Mouse (Mus musculus): ENCODE data around the gene Rps7. TPM values are rescaled to one million over a fixed set of nuclear protein-coding genes. Genes with fewer than 3 reads are reported as not detected.

The Rps7 gene
- polyA plus RNA-seq, 1 experiment from 2014 or later: 1,081 TPM

DNA sequence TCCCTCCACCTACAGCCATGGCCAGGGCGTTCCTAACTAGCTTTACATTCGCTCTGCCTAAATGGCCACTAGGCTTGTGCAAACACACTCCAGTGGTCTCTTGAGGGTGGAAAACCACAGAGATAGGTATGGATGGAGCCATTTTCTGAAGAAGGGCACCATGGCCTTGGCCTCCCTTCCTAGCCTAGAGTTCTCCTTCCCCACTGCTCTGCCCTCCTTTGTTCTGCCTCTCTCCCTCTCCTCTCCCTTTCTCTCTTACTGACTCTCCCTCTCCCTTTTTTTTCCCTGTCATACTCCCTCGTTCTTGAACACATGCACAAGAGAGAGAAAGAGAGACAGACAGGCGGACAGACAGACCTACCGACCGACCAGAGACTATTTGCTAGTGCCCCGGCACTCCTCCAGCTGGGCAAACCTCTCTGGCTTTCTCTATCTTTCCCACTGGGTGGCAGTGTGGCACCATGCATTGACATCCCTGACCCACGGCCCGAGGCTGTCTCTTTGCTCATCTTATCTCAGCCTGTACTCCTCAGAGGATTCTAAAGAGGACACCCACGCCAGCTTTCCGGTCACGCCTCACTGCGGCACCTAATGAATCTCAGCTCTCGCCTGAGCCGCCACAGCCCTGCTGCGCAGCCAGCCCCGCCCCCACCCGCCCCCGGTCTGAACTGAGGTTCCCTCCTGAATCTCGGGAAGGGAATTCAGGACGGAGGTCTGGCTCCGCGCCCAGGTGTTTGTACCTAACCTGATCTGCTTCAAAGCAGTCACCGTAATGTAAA lies 46.5 kb downstream of the Rps7 start:
- DNase-seq (ENCODE audit: low spot score) (peak; percentile 95), ATAC-seq (replicated peaks; ENCODE audit: low FRiP score, low read depth) (peak; percentile 94)
- Histone ChIP-seq H3K36me3 (ENCODE audit: insufficient read depth, low read length) (no peaks in the 10 kb centered on the region), H3K9me3 (replicated peaks; ENCODE audit: low read length) (no peaks in the 10 kb centered on the region), H3K27me3 (ENCODE audit: insufficient read depth, low read length) (no peaks in the 10 kb centered on the region), H3K27ac (no peak overlapping the region), H3K4me1 (replicated peaks; ENCODE audit: insufficient read depth, low read length) (peaks cover 7% of the 10 kb centered on the region; the same call in 1 of the 2 replicates), H3K4me2 (ENCODE audit: low read length) (peak overlapping the region; percentile 61), H3K4me3 (replicated peaks; ENCODE audit: low read depth, low read length) (peak overlapping the region; percentile 29), H3K9ac (ENCODE audit: low read depth, low read length) (peak overlapping the region; percentile 0; the same call in 1 of the 2 replicates)
- WGBS: 9% methylated on average over 24 of the region's 24 CpGs
- peak; percentile 83 for TF ChIP-seq CTCF (IDR thresholded peaks at IDR 0.05; ENCODE audit: low read depth)

DNA sequence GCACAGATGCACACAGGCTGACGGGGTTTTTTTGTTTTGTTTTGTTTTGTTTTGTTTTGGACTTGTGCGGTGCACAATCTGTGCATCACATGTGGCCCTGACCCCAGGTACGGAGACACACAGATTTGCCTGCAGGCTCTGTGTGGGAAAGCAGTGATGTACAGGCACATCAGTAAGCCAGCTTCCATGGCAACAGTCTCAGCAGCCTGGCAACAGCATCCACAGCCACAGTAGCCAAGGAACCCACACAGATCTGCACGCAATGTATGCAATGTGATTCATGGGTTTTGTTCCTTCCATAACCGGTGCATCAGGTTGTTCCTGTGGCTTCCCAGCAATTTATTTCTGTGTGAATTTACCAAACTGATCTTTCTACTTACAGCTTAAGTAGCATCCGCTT lies 47.8 kb downstream of the Rps7 start:
- Histone ChIP-seq H3K27ac (no peak overlapping the region), H3K4me1 (replicated peaks; ENCODE audit: insufficient read depth, low read length) (peaks cover 7% of the 10 kb centered on the region; the same call in 1 of the 2 replicates), H3K4me3 (replicated peaks; ENCODE audit: low read depth, low read length) (no peak overlapping the region), H3K27me3 (ENCODE audit: insufficient read depth, low read length) (no peaks in the 10 kb centered on the region), H3K9ac (ENCODE audit: low read depth, low read length) (no peak overlapping the region), H3K4me2 (ENCODE audit: low read length) (no peak overlapping the region), H3K9me3 (replicated peaks; ENCODE audit: low read length) (no peaks in the 10 kb centered on the region), H3K36me3 (ENCODE audit: insufficient read depth, low read length) (no peaks in the 10 kb centered on the region)
- ATAC-seq (replicated peaks; ENCODE audit: low FRiP score, low read depth) (no peak), DNase-seq (ENCODE audit: low spot score) (no peak)
- WGBS: 76% methylated on average over 6 of the region's 6 CpGs
- no peak for TF ChIP-seq CTCF (IDR thresholded peaks at IDR 0.05; ENCODE audit: low read depth)

DNA sequence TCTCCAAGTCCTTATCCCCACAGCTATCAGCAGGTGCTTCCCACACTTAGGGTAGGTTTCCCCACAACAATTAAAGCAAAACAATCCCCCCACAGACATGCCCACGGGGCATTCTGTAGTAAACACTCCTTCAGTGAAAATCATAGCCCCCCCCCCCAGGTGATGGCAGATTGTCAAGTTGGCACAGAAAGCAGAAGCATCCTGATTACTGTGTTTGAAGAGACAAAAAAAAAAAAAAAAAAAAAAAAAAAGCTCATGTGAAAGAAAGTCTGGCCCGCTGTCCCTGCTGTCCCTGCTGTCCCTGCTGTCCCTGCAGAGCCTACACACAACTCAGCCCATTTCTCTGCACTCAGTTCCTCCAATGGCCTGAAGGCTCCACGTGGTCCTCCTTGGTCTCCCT lies 51.7 kb downstream of the Rps7 start:
- Histone ChIP-seq H3K4me1 (replicated peaks; ENCODE audit: insufficient read depth, low read length) (no peaks in the 10 kb centered on the region), H3K4me3 (replicated peaks; ENCODE audit: low read depth, low read length) (no peak overlapping the region), H3K4me2 (ENCODE audit: low read length) (no peak overlapping the region), H3K36me3 (ENCODE audit: insufficient read depth, low read length) (no peaks in the 10 kb centered on the region), H3K27me3 (ENCODE audit: insufficient read depth, low read length) (no peaks in the 10 kb centered on the region), H3K9me3 (replicated peaks; ENCODE audit: low read length) (no peaks in the 10 kb centered on the region), H3K27ac (no peak overlapping the region), H3K9ac (ENCODE audit: low read depth, low read length) (no peak overlapping the region)
- 72% methylated on average over 3 of the region's 3 CpGs for WGBS
- no peak for TF ChIP-seq CTCF (IDR thresholded peaks at IDR 0.05; ENCODE audit: low read depth)
- no peak for ATAC-seq (replicated peaks; ENCODE audit: low FRiP score, low read depth)
- no peak for DNase-seq (ENCODE audit: low spot score)

DNA sequence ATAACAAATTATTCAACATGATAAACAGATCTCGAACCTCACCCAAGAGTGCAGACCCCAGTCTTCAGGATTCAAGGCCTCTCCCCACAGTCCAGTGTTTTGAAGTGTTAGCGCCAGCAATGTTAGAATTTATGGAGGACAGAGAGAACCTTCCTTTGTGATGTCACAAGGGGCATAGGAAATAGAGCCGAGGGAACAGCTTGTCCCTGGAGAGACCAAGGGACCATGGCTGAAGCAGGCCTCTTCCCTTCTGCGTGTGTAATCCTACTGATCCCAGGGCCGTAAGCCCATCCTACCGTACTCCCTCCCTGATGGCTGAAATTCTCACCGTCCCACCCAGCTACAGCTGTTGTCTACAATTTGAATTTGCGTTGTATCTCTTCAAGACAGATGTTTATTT lies 53.3 kb downstream of the Rps7 start, which contains the start of gene Allc:
Gene Allc, minus strand, starts transcription at position 101 of the 400 bp plus-strand sequence.
- no peak within 1 kb of the TSS for H3K9ac ChIP-seq (ENCODE audit: low read depth, low read length)
- no peak within 1 kb of the TSS for H3K27ac ChIP-seq
- no peak for TF ChIP-seq CTCF (IDR thresholded peaks at IDR 0.05; ENCODE audit: low read depth)
- WGBS: 80% methylated on average over 8 of the region's 8 CpGs
- DNase-seq (ENCODE audit: low spot score) (no peak), ATAC-seq (replicated peaks; ENCODE audit: low FRiP score, low read depth) (no peak)
- H3K27me3 ChIP-seq (ENCODE audit: insufficient read depth, low read length): no peaks in the 10 kb centered on the region
- no peaks in the 10 kb centered on the region for H3K4me1 ChIP-seq (replicated peaks; ENCODE audit: insufficient read depth, low read length)
- H3K36me3 ChIP-seq (ENCODE audit: insufficient read depth, low read length): no peaks in the 10 kb centered on the region
- no peak within 1 kb of the TSS for H3K4me2 ChIP-seq (ENCODE audit: low read length)
- no peaks in the 10 kb centered on the region for H3K9me3 ChIP-seq (replicated peaks; ENCODE audit: low read length)
- no peak within 1 kb of the TSS for H3K4me3 ChIP-seq (replicated peaks; ENCODE audit: low read depth, low read length)

Small RNAs within 50 kb of the gene (microRNA-seq; reads per million reads assigned to microRNA genes)
- gene Mir6937: not detected

Other genes with a start within 250 kb of the Rps7 start
- gene Dcdc2c, start 83.6 kb downstream of the Rps7 start, polyA plus RNA-seq (2015; fragmentation: Nextera tagmentation; extraction: Ambion mirVana): not detected in 2 replicates
- not detected in 2 replicates for gene Allc, start 53.4 kb downstream of the Rps7 start, polyA plus RNA-seq (2015; fragmentation: Nextera tagmentation; extraction: Ambion mirVana)
- gene Colec11, start 12.6 kb downstream of the Rps7 start, polyA plus RNA-seq (2015; fragmentation: Nextera tagmentation; extraction: Ambion mirVana): 2.2 TPM in 2 replicates
- 23.7 and 24.8 TPM in 2 replicates for gene Rnaseh1, start 13.6 kb upstream of the Rps7 start, polyA plus RNA-seq (2015; fragmentation: Nextera tagmentation; extraction: Ambion mirVana)
- gene Adi1, start 39.3 kb upstream of the Rps7 start, polyA plus RNA-seq (2015; fragmentation: Nextera tagmentation; extraction: Ambion mirVana): 91.7 and 98.1 TPM in 2 replicates
- gene Trappc12, start 114.5 kb upstream of the Rps7 start, polyA plus RNA-seq (2015; fragmentation: Nextera tagmentation; extraction: Ambion mirVana): 29.5 TPM in 2 replicates
- gene Eipr1, start 115.8 kb upstream of the Rps7 start, polyA plus RNA-seq (2015; fragmentation: Nextera tagmentation; extraction: Ambion mirVana): 34.8 and 35.3 TPM in 2 replicates

All from kidney, postnatal 0 days (tissue).